Mouse (Mus musculus) hindbrain, embryonic 11.5 days (tissue): ENCODE results near the gene Hoga1. TPM values are rescaled to one million over a fixed set of nuclear protein-coding genes. Genes with fewer than 3 reads are reported as not detected.

Source experiments
- ATAC-seq: fragments of 200-750 bp; cut with Nextera tagmentation; 2 replicates; pipeline ENCODE4 v1.8.0; 2017; ENCODE audit warnings: mild to moderate bottlenecking, moderate TSS enrichment, moderate library complexity; ENCODE audit not compliant: low FRiP score
- DNase-seq: peaks from one replicate; pipeline ENCODE4 v3.0.0-alpha.2; 2015; ENCODE audit warnings: low spot score
- H3K27ac ChIP-seq: fragments of 300-500 bp; sonication (generic); 2 replicates; pipeline ENCODE4 v1.5.1; 2014; ENCODE audit warnings: mild to moderate bottlenecking, low read depth, low read length
- H3K27me3 ChIP-seq: fragments of 300-500 bp; sonication (generic); 2 replicates; pipeline ENCODE4 v1.6.1; 2014; ENCODE audit warnings: mild to moderate bottlenecking, low read length, moderate library complexity, mixed read lengths; ENCODE audit not compliant: control insufficient read depth, insufficient read depth
- H3K36me3 ChIP-seq: fragments of 300-500 bp; sonication (generic); 2 replicates; pipeline ENCODE4 v1.6.1; 2014; ENCODE audit warnings: mild to moderate bottlenecking, low read length, moderate library complexity, mixed read lengths; ENCODE audit not compliant: control insufficient read depth, insufficient read depth
- H3K4me1 ChIP-seq: fragments of 300-500 bp; sonication (generic); replicated peaks from 2 replicates; pipeline ENCODE4 v1.6.1; 2014; ENCODE audit warnings: low read length, mixed read lengths; ENCODE audit not compliant: control insufficient read depth, insufficient read depth
- H3K4me2 ChIP-seq: fragments of 300-500 bp; sonication (generic); replicated peaks from 2 replicates; pipeline ENCODE4 v1.6.1; 2014; ENCODE audit warnings: mild to moderate bottlenecking, low read depth, low read length
- H3K4me3 ChIP-seq: fragments of 300-500 bp; sonication (generic); 2 replicates; pipeline ENCODE4 v1.5.1; 2014; ENCODE audit warnings: low read depth, low read length
- H3K9ac ChIP-seq: fragments of 300-500 bp; sonication (generic); 2 replicates; pipeline ENCODE4 v1.6.1; 2014; ENCODE audit warnings: low read depth, low read length
- H3K9me3 ChIP-seq: fragments of 300-500 bp; sonication (generic); 2 replicates; pipeline ENCODE4 v1.6.1; 2016; ENCODE audit warnings: low read length; ENCODE audit not compliant: control insufficient read depth
- WGBS: fragments of 180-500 bp; shearing (Covaris S2); extraction: QIAGEN DNeasy Blood & Tissue Kit; methylation state at CpG from one replicate; pipeline ENCODE4 v1.1.7; 2014; 5-methylcytosine and 5-hydroxymethylcytosine counted together
- polyA plus RNA-seq: library from polyadenylated mRNA; unstranded; fragments of >200 nt; fragmentation: Nextera tagmentation; extraction: Ambion mirVana; gene quantifications from 2 replicates; pipeline ENCODE4 v1.2.1, GENCODE M21; 2014

Hoga1 gene
- polyA plus RNA-seq, 1 experiment from 2014 or later = 1.1 TPM

GRCm38 (mm10) chr19:42085690-42086089 is 40.3 kb downstream of the Hoga1 start:
- DNase-seq (no peak), ATAC-seq (no peak)
- peak overlapping the region; percentile 75 for H3K4me3 ChIP-seq
- H3K27ac ChIP-seq = peak overlapping the region; percentile 58; the same call in 1 of the 2 replicates
- peaks cover 5% of the 10 kb centered on the region; the same call in 1 of the 2 replicates for H3K4me1 ChIP-seq
- WGBS = 8% methylated on average over 10 of the region's 10 CpGs
- no peaks in the 10 kb centered on the region for H3K9me3 ChIP-seq
- no peaks in the 10 kb centered on the region for H3K27me3 ChIP-seq
- H3K4me2 ChIP-seq = peak overlapping the region; percentile 86
- H3K36me3 ChIP-seq = no peaks in the 10 kb centered on the region
- H3K9ac ChIP-seq = peak overlapping the region; percentile 78

GRCm38 (mm10) chr19:42086166-42086565 is 40.8 kb downstream of the Hoga1 start, which contains the start of gene Morn4:
Gene Morn4 (minus strand): TSS chr19:42086357.
- H3K4me2 ChIP-seq = peak within 1 kb of the TSS; percentile 86
- WGBS = under 1% methylated on average over 21 of the region's 21 CpGs
- DNase-seq = peak; percentile 95
- ATAC-seq = peak; percentile 82
- no peaks in the 10 kb centered on the region for H3K27me3 ChIP-seq
- H3K9me3 ChIP-seq = no peaks in the 10 kb centered on the region
- no peaks in the 10 kb centered on the region for H3K36me3 ChIP-seq
- peak within 1 kb of the TSS; percentile 75 for H3K4me3 ChIP-seq
- peak within 1 kb of the TSS; percentile 78 for H3K9ac ChIP-seq
- peak within 1 kb of the TSS; percentile 58 for H3K27ac ChIP-seq
- H3K4me1 ChIP-seq = peaks cover 5% of the 10 kb centered on the region; the same call in 1 of the 2 replicates

GRCm38 (mm10) chr19:42089103-42089747 is 43.8 kb downstream of the Hoga1 start:
- Histone ChIP-seq H3K36me3 (no peaks in the 10 kb centered on the region), H3K4me1 (peaks cover 7% of the 10 kb centered on the region; the same call in 1 of the 2 replicates), H3K27me3 (no peaks in the 10 kb centered on the region), H3K4me2 (peak overlapping the region; percentile 41), H3K9ac (no peak overlapping the region; the same call in 1 of the 2 replicates), H3K9me3 (no peaks in the 10 kb centered on the region), H3K4me3 (peak overlapping the region; percentile 90; the same call in 1 of the 2 replicates), H3K27ac (peak overlapping the region; percentile 56)
- 26% methylated on average over 14 of the region's 14 CpGs for WGBS
- peak; percentile 44 for DNase-seq
- ATAC-seq = no peak

- ATAC-seq = peak; percentile 97
- Histone ChIP-seq H3K36me3 (no peaks in the 10 kb centered on the region), H3K9me3 (no peaks in the 10 kb centered on the region), H3K27ac (peak within 1 kb of the TSS; percentile 80), H3K4me3 (peak within 1 kb of the TSS; percentile 90), H3K27me3 (no peaks in the 10 kb centered on the region), H3K4me2 (peak within 1 kb of the TSS; percentile 85), H3K4me1 (peaks cover 7% of the 10 kb centered on the region; the same call in 1 of the 2 replicates), H3K9ac (peak within 1 kb of the TSS; percentile 91)
- 1% methylated on average over 50 of the region's 55 CpGs for WGBS
- DNase-seq = peak; percentile 98
Observed at GRCm38 (mm10) chr19:42089748-42090595, 44.6 kb downstream of the Hoga1 start, which contains the start of gene Pi4k2a. Gene Pi4k2a (plus strand): TSS chr19:42090470.

GRCm38 (mm10) chr19:42090637-42091141 is 45.3 kb downstream of the Hoga1 start:
- WGBS = under 1% methylated on average over 43 of the region's 52 CpGs
- Histone ChIP-seq H3K36me3 (no peaks in the 10 kb centered on the region), H3K4me3 (peak overlapping the region; percentile 90), H3K4me2 (peak overlapping the region; percentile 85), H3K27ac (peak overlapping the region; percentile 80), H3K4me1 (peaks cover 7% of the 10 kb centered on the region; the same call in 1 of the 2 replicates), H3K9me3 (no peaks in the 10 kb centered on the region), H3K27me3 (no peaks in the 10 kb centered on the region), H3K9ac (peak overlapping the region; percentile 91)
- ATAC-seq (peak; percentile 78), DNase-seq (no peak)

DNA sequence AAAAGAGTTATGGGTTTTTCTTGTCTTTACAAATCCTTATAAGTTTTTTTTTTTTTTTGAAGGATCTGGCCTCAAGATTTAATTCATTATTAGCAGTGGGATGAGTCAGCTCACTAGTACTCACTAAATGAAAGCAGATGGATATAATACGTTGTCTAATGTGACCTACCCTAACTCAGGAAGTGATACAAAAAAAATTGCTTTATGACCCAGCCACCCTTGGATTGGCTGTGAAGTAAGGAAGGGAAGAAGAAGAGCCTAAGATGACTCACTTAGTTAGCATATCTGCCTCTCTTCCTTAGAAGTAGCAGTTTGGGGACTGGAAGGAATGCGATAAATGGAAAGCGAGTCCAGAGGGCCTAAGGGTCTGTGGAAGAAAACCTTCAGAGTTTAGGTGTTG is 54.0 kb downstream of the Hoga1 start:
- no peak overlapping the region for H3K27ac ChIP-seq
- no peaks in the 10 kb centered on the region for H3K27me3 ChIP-seq
- no peak for DNase-seq
- H3K9ac ChIP-seq = no peak overlapping the region
- no peak overlapping the region for H3K4me3 ChIP-seq
- WGBS = 91% methylated on average over 3 of the region's 3 CpGs
- no peaks in the 10 kb centered on the region for H3K9me3 ChIP-seq
- H3K4me1 ChIP-seq = no peaks in the 10 kb centered on the region
- no peaks in the 10 kb centered on the region for H3K36me3 ChIP-seq
- ATAC-seq = no peak
- no peak overlapping the region for H3K4me2 ChIP-seq

- WGBS = 93% methylated on average over 9 of the region's 9 CpGs
- Histone ChIP-seq H3K4me2 (no peak overlapping the region), H3K9ac (no peak overlapping the region), H3K9me3 (no peaks in the 10 kb centered on the region), H3K27ac (no peak overlapping the region), H3K4me3 (no peak overlapping the region), H3K27me3 (no peaks in the 10 kb centered on the region), H3K4me1 (no peaks in the 10 kb centered on the region), H3K36me3 (no peaks in the 10 kb centered on the region)
- DNase-seq = no peak
- no peak for ATAC-seq
Observed at GRCm38 (mm10) chr19:42104681-42105080, 59.3 kb downstream of the Hoga1 start.

GRCm38 (mm10) chr19:42115783-42116335 is 70.4 kb downstream of the Hoga1 start:
- 92% methylated on average over 4 of the region's 4 CpGs for WGBS
- ATAC-seq (no peak), DNase-seq (no peak)

More at GRCm38 (mm10) chr19:42115783-42116335, 70.4 kb downstream of the Hoga1 start:
- Histone ChIP-seq H3K4me1 (no peaks in the 10 kb centered on the region), H3K4me2 (no peak overlapping the region), H3K36me3 (peaks cover 5% of the 10 kb centered on the region; the same call in 1 of the 2 replicates), H3K9ac (no peak overlapping the region), H3K9me3 (no peaks in the 10 kb centered on the region), H3K27ac (no peak overlapping the region), H3K27me3 (no peaks in the 10 kb centered on the region), H3K4me3 (no peak overlapping the region)
